Mouse (Mus musculus): ENCODE results near the gene Prss53. TPM values are rescaled to one million over a fixed set of nuclear protein-coding genes. Genes with fewer than 3 reads are reported as not detected.

Gene Prss53
- polyA plus RNA-seq, 2 experiments = 0.05 to 0.38 TPM

DNA sequence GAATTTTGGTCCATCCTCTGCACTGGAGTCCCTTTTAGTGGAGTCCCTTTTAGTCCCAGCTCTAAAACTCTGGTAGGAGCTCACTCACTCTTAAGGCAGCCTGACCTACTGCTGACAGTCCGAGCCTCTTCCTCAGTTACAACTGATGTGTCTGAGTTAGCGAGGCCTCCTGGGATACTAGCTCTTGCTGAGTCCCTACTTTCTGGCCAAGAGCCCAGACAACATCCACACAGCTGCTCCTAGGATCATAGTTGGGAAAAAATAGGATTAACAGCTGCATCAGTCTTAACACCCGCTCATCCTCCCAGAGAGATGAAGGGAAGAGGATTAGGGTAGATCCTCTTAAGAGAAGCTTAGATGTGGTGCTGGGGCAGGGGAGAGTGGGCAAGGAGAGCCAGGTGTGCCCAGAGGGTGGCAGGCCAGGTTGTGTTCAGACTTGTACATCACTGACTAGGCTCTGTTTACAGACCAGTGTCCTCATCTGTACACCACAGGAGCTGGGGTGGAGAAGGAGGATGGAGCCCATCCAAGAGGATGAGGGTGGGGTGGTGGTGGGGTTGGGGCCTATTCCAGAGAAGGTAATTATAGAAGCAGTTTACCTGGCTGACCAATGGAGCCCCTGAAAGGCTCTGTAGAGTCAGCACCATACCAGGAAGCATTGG is 21.5 kb downstream of the Prss53 start:
- Histone ChIP-seq H3K36me3 (replicated peaks; ENCODE audit: control insufficient read depth, insufficient read depth, low read depth) (peaks cover 10% of the 10 kb centered on the region), H3K4me2 (ENCODE audit: low read depth) (no peak overlapping the region), H3K9me3 (ENCODE audit: control insufficient read depth, low read length) (no peaks in the 10 kb centered on the region), H3K27me3 (ENCODE audit: control insufficient read depth, insufficient read depth, low read length) (no peaks in the 10 kb centered on the region), H3K27ac (no peak overlapping the region), H3K4me3 (ENCODE audit: insufficient read depth in 1 of 2, low read depth in 2 of 2, low read length in 2 of 2) (no peak overlapping the region), H3K9ac (replicated peaks) (no peak overlapping the region), H3K4me1 (replicated peaks; ENCODE audit: control insufficient read depth in 2 of 2, insufficient read depth in 2 of 2, low read length in 1 of 2) (peaks cover 8 to 10% of the 10 kb centered on the region in 2 experiments)
- TF ChIP-seq CTCF (IDR thresholded peaks at IDR 0.05; ENCODE audit: low read depth) = no peak
- no peak for TF ChIP-seq EP300 (IDR thresholded peaks at IDR 0.05; ENCODE audit: low read depth)
- no peak for ATAC-seq (ENCODE audit: insufficient read depth)
- WGBS (ENCODE audit: insufficient replicate concordance) = 79% methylated on average over 3 of the region's 3 CpGs
- no peak for DNase-seq (ENCODE audit: low read depth in 3 of 3, low spot score in 3 of 3)

DNA sequence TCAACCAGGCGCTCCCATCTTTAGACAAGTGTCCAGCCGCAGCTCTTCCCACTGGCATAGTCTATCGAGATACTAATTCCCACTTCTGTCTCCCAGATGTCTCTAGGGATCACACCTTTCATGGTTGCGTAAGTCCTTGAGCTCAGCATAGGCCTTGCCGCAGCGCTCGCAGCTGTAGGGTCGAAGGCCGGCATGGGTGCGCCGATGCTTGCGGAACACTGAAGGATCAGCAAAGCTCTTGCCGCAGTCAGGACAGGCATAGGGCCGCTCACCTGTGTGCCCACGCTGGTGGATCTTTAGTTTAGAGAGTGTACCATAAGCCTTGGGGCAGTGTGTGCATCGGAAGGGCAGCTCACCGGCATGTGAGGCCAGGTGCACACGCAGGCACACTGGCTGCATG is 23.1 kb downstream of the Prss53 start:
- Histone ChIP-seq H3K4me3 (ENCODE audit: insufficient read depth in 1 of 2, low read depth in 2 of 2, low read length in 2 of 2) (no peak overlapping the region), H3K27me3 (ENCODE audit: control insufficient read depth, insufficient read depth, low read length) (no peaks in the 10 kb centered on the region), H3K9ac (replicated peaks) (no peak overlapping the region), H3K9me3 (ENCODE audit: control insufficient read depth, low read length) (no peaks in the 10 kb centered on the region), H3K4me1 (replicated peaks; ENCODE audit: control insufficient read depth in 2 of 2, insufficient read depth in 2 of 2, low read length in 1 of 2) (peaks cover 7 to 8% of the 10 kb centered on the region in 2 experiments; a peak in 2 of 4 replicates), H3K27ac (no peak overlapping the region), H3K36me3 (replicated peaks; ENCODE audit: control insufficient read depth, insufficient read depth, low read depth) (peaks cover 10% of the 10 kb centered on the region), H3K4me2 (ENCODE audit: low read depth) (no peak overlapping the region)
- TF ChIP-seq CTCF (IDR thresholded peaks at IDR 0.05; ENCODE audit: low read depth) = no peak
- TF ChIP-seq EP300 (IDR thresholded peaks at IDR 0.05; ENCODE audit: low read depth) = no peak
- 91% methylated on average over 18 of the region's 18 CpGs for WGBS (ENCODE audit: insufficient replicate concordance)
- DNase-seq (ENCODE audit: low read depth in 3 of 3, low spot score in 3 of 3) (no peak), ATAC-seq (ENCODE audit: insufficient read depth) (no peak)

DNA sequence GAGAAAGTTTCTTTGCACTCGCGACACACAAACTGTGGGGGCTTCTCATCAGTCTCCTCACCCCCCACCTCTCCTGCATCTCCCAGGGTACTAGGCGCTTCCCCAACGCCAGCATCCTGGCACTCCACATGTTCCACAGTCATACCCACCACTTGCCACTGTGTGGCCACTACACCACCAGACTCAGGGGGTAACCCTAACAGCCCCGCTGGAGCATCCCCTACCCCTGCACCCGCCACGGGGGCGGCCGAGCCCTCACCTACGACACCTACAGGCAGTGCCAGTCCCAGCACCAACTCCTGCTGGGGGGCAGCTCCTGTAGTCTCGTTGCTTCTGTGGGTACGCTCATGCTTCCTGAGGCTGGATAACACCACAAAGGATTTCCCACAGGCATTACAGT is 24.3 kb downstream of the Prss53 start:
- Histone ChIP-seq H3K4me2 (ENCODE audit: low read depth) (no peak overlapping the region), H3K4me3 (ENCODE audit: insufficient read depth in 1 of 2, low read depth in 2 of 2, low read length in 2 of 2) (no peak overlapping the region), H3K9ac (replicated peaks) (no peak overlapping the region), H3K4me1 (replicated peaks; ENCODE audit: control insufficient read depth in 2 of 2, insufficient read depth in 2 of 2, low read length in 1 of 2) (peaks cover 2% of the 10 kb centered on the region in 2 experiments; a peak in 1 of 4 replicates), H3K27ac (no peak overlapping the region), H3K9me3 (ENCODE audit: control insufficient read depth, low read length) (no peaks in the 10 kb centered on the region), H3K36me3 (replicated peaks; ENCODE audit: control insufficient read depth, insufficient read depth, low read depth) (peaks cover 10% of the 10 kb centered on the region), H3K27me3 (ENCODE audit: control insufficient read depth, insufficient read depth, low read length) (no peaks in the 10 kb centered on the region)
- DNase-seq (ENCODE audit: low read depth in 3 of 3, low spot score in 3 of 3) (no peak), ATAC-seq (ENCODE audit: insufficient read depth) (no peak)
- 90% methylated on average over 12 of the region's 12 CpGs for WGBS (ENCODE audit: insufficient replicate concordance)
- no peak for TF ChIP-seq CTCF (IDR thresholded peaks at IDR 0.05; ENCODE audit: low read depth)

DNA sequence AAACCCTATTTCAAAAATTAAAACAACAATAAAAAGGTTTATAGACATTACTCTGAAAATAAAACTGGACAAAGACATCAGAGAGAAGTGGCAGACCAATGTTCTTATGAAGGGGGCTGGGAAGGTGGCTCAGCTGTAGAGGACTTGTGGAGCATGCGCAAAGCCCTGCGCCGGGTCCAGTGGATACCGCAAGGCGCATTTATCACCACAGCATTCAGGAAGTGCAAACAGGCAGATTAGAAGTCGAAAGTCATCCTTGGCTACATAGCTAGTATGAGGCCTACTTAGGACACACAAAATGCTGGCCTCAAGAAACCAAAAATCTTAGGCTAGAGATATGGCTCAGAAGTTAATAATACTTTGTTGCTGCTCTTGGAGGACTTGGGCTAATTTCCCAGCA is 32.5 kb downstream of the Prss53 start:
- DNase-seq (ENCODE audit: low read depth in 3 of 3, low spot score in 3 of 3) (no peak), ATAC-seq (ENCODE audit: insufficient read depth) (peak; percentile 51; the same call in 1 of the 2 replicates)

DNA sequence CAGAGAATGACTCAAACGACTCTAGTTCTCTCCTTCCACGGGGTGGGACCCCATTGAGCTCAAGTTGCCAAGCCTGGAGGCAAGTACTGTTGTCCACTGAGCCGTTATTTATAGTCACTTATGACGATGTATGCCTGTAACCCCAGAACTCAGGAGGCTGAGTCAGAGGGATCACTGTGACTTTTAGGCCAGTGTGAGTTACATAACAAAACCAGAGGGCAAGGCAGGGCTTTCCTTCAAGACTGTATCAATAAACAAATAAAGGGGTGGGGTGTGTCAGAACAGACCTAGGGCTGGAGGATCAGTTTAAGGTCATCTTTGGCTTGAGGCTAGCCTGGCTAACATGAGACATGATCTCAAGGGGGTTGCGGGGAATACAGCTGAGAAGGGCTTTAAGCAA is 39.9 kb downstream of the Prss53 start:
- ATAC-seq (ENCODE audit: insufficient read depth) (no peak), DNase-seq (ENCODE audit: low read depth in 3 of 3, low spot score in 3 of 3) (no peak)
- H3K27ac ChIP-seq = no peak overlapping the region
- 0 out of 4 replicates have a peak, but pooled peaks cover 0 to 7% of the 10 kb centered on the region in 2 experiments for H3K4me1 ChIP-seq (replicated peaks; ENCODE audit: control insufficient read depth in 2 of 2, insufficient read depth in 2 of 2, low read length in 1 of 2)
- H3K4me2 ChIP-seq (ENCODE audit: low read depth) = no peak overlapping the region
- H3K9ac ChIP-seq (replicated peaks) = no peak overlapping the region
- no peaks in the 10 kb centered on the region for H3K36me3 ChIP-seq (replicated peaks; ENCODE audit: control insufficient read depth, insufficient read depth, low read depth)
- no peaks in the 10 kb centered on the region for H3K9me3 ChIP-seq (ENCODE audit: control insufficient read depth, low read length)
- no peak for TF ChIP-seq CTCF (IDR thresholded peaks at IDR 0.05; ENCODE audit: low read depth)
- TF ChIP-seq EP300 (IDR thresholded peaks at IDR 0.05; ENCODE audit: low read depth) = no peak
- 63% methylated on average over 5 of the region's 5 CpGs for WGBS (ENCODE audit: insufficient replicate concordance)
- H3K27me3 ChIP-seq (ENCODE audit: control insufficient read depth, insufficient read depth, low read length) = no peaks in the 10 kb centered on the region
- no peak overlapping the region for H3K4me3 ChIP-seq (ENCODE audit: insufficient read depth in 1 of 2, low read depth in 2 of 2, low read length in 2 of 2)

More for the DNA sequence above, 32.5 kb downstream of the Prss53 start:
- Histone ChIP-seq H3K27ac (no peak overlapping the region), H3K9ac (replicated peaks) (no peak overlapping the region), H3K9me3 (ENCODE audit: control insufficient read depth, low read length) (no peaks in the 10 kb centered on the region), H3K4me3 (ENCODE audit: insufficient read depth in 1 of 2, low read depth in 2 of 2, low read length in 2 of 2) (no peak overlapping the region), H3K4me2 (ENCODE audit: low read depth) (no peak overlapping the region), H3K36me3 (replicated peaks; ENCODE audit: control insufficient read depth, insufficient read depth, low read depth) (no peaks in the 10 kb centered on the region), H3K4me1 (replicated peaks; ENCODE audit: control insufficient read depth in 2 of 2, insufficient read depth in 2 of 2, low read length in 1 of 2) (peaks cover 0 to 3% of the 10 kb centered on the region in 2 experiments; a peak in 1 of 4 replicates), H3K27me3 (ENCODE audit: control insufficient read depth, insufficient read depth, low read length) (no peaks in the 10 kb centered on the region)
- no peak for TF ChIP-seq EP300 (IDR thresholded peaks at IDR 0.05; ENCODE audit: low read depth)
- TF ChIP-seq CTCF (IDR thresholded peaks at IDR 0.05; ENCODE audit: low read depth) = no peak
- WGBS (ENCODE audit: insufficient replicate concordance) = 21% methylated on average over 6 of the region's 6 CpGs

All from liver, embryonic 14.5 days (tissue).